Mouse (Mus musculus) adrenal gland (tissue): ENCODE measurements around the gene Xndc1.

Source experiments
- intact Hi-C: fragments of 180-260 bp; cut with DNase I; formaldehyde crosslinking; loops from one replicate; pipeline ENCODE4 v1.15.1; 2025

The Xndc1 gene

GRCm38 (mm10) chr7:102080311-102080710, 15.0 kb downstream of the Xndc1 start:
- intact Hi-C loops: no loop called here

GRCm38 (mm10) chr7:102081784-102082183, 16.5 kb downstream of the Xndc1 start:
- intact Hi-C loops: no loop called here

DNA sequence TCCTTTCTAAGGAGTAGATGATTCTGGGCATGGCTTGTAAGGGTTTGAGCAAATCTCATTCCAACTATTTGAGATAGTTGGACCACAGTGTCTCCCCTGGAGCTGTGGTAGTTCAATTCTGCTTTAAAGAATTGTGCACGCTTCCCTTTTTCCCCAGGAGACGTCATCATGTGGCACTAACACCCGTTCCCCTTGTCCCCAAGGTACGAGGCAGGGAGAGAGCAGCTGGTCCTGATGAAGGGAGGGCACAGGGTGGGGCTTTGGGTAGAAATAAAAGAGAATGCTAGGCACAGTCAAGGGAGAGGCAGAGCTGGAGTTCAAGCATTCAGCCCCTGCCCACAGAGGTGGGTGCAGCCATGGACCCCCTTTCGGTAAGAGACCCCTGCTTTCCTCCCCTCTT, 17.5 kb downstream of the Xndc1 start, which contains the start of gene Trpc2:
Gene Trpc2 (plus strand): TSS at position 301 of the 400 bp plus-strand sequence.
- intact Hi-C loops: no loop called here

DNA sequence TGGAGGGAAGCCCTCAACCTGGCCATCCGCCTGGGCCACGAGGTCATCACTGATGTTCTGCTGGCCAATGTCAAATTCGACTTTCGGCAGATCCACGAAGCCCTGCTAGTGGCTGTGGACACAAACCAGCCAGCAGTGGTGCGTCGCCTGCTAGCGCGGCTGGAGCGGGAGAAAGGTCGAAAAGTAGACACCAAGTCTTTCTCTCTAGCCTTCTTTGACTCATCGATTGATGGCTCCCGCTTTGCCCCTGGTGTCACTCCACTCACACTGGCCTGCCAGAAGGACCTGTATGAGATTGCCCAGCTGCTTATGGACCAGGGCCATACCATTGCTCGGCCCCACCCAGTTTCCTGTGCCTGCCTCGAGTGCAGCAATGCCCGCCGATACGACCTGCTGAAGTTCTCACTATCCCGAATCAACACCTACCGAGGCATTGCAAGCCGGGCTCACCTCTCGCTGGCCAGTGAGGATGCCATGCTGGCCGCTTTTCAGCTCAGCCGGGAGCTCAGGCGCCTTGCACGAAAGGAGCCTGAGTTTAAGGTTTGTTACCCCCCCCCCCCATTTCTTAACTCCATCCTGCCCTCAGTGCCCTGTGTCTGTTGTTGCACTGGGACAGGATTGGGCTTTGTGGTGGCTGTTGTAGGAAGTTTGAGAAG, 18.9 kb downstream of the Xndc1 start:
- intact Hi-C loops: no loop called here

DNA sequence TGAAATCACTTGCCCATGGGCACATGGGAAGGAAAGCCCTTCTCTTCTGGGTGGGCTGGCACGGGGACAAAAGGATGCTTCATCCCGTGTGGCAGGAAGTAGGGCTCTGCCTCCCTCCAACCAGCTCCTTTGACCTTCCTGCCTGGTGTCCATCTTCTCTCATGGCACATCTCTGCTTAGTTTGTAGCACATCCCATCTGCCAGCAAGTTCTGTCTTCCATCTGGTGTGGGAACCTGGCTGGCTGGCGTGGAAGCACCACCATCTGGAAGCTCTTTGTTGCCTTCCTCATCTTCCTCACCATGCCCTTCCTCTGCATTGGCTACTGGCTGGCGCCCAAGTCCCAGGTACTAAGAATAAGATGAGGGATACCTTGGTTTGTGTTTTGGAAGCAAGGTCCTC, 22.0 kb downstream of the Xndc1 start:
- intact Hi-C loops: no loop called here

- intact Hi-C loops: no loop called here
These were observed 34.7 kb downstream of the Xndc1 start for GRCm38 (mm10) chr7:102099760-102100661.

DNA sequence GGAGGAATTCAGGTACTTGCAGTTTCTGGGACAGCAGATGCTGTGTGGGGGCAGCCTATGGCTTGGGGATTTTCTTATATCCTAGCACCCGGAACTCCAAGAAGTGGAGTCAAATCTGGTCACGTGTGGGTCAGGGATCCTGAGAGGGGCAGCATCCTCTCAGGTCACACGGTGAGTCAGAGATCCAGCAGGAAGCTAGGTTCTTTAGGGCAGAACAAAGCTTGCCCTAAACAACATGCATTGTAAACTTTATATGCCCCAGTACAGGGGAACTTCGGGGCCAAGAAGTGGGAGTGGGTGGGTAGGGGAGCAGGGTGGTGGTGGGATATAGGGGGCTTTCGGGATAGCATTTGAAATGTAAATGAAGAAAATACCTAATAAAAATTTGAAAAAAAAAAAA, 35.6 kb downstream of the Xndc1 start:
- intact Hi-C loops: no loop called here

GRCm38 (mm10) chr7:102101487-102101886, 36.2 kb downstream of the Xndc1 start, which contains the start of gene Art1:
TSS of gene Art1 (plus strand) at chr7:102101743.
- intact Hi-C loops: no loop called here

DNA sequence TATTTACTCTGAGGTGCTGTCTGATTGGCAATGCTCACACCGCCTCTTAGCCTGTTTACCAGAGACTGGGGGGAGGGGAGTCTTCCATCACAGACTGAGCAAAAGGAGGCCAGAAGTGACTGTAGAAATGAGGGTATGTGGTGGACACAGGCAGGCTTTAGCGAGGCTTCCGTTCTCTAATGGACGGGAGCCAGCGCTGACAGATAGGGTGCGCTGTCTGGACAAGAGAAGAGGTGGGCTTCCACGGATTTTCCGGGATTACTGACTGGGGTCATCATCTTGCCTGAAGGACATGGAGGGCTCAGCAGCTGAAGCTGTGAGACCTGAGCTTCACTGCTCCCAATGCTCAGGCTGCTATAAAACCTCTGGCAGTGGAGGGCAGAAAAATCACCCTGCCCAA, 36.9 kb downstream of the Xndc1 start:
- intact Hi-C loops: no loop called here

- intact Hi-C loops: no loop called here
These were observed 37.4 kb downstream of the Xndc1 start for GRCm38 (mm10) chr7:102102696-102103095.

GRCm38 (mm10) chr7:102103555-102103954, 38.2 kb downstream of the Xndc1 start:
- intact Hi-C loops: no loop called here

DNA sequence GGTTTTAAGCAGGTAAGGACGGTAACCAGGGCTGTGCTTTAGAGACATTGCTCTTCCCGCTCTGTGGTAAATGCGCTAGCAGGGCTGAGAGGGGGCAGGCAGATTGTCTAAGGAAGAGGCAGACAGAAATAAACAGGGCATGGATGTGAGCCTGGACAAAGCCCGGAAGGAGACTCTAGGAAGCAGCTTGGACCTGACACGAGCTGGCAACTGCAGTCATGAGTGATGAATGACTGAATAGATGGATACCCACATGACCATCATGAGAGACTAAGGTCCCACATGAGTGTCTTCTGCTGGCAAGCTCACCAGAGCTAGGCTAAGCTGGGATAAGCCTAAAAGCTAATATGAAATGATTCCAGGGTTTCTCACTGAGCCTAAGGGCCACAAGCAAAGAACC, 38.8 kb downstream of the Xndc1 start:
- intact Hi-C loops: no loop called here

DNA sequence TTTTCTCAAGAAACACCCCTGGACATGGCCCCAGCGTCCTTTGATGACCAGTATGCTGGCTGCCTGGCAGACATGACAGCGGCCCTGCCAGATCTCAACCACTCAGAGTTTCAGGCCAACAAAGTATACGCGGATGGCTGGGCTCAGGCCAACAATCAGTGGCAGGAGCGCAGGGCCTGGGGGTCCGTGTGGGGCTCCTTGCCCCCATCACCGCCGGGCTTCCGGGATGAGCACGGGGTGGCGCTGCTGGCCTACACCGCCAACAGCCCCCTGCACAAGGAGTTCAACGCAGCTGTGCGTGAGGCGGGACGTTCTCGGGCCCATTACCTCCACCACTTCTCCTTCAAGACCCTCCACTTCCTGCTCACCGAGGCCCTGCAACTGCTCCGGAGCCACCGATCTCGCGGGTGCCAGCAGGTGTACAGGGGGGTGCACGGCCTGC, 41.4 kb downstream of the Xndc1 start:
- intact Hi-C loops: no loop called here

GRCm38 (mm10) chr7:102108206-102108605, 42.9 kb downstream of the Xndc1 start:
- intact Hi-C loops: no loop called here

- intact Hi-C loops: no loop called here
These were observed 43.9 kb downstream of the Xndc1 start, which contains the start of gene Art5 for GRCm38 (mm10) chr7:102109171-102109570. TSS of gene Art5 (minus strand) at chr7:102109489.

- intact Hi-C loops: no loop called here
These were observed 44.4 kb downstream of the Xndc1 start for GRCm38 (mm10) chr7:102109746-102110145.

- intact Hi-C loops: no loop called here
These were observed 47.9 kb downstream of the Xndc1 start for GRCm38 (mm10) chr7:102113151-102113729.

- intact Hi-C loops: no loop called here
These were observed 51.4 kb downstream of the Xndc1 start, which contains the start of gene Chrna10 for GRCm38 (mm10) chr7:102116579-102117331. TSS of gene Chrna10 (minus strand) at chr7:102116828.

DNA sequence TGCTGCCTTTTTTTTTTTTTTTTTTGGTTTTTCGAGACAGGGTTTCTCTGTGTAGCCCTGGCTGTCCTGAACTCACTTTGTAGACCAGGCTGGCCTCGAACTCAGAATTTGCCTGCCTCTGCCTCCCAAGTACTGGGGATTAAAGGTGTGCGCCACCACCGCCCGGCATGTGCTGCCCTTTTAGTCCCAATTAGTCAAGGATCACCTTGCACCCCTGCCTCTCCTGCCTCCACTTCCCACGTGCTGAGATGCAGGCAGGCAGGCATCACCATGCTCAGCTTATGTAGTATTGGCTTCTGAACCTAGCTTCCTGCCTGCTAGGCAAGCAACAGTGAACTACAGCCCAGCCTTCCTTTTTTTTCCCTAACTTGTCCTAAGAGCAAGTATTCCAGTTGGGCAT, 52.1 kb downstream of the Xndc1 start:
- intact Hi-C loops: no loop called here

DNA sequence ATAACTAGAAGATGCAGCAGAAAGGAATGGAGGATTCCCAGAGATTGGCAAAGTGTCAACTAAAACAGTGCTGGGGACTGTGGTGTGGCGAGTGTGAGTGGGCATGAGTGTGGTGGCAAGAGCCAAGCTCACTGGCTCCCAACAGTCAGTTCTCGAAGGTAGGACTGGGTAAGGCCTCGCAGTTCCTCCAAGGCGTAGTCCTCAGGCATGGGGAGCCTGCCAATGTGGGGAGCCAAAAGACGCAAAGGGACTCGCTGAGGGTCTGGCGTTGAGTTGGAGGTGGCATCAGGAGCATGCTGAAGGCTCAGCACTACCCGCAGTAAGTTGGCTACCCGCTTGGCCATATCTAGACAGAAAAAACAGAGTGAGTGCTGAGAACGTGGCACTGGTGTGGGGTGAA, 55.0 kb downstream of the Xndc1 start:
- intact Hi-C loops: no loop called here

DNA sequence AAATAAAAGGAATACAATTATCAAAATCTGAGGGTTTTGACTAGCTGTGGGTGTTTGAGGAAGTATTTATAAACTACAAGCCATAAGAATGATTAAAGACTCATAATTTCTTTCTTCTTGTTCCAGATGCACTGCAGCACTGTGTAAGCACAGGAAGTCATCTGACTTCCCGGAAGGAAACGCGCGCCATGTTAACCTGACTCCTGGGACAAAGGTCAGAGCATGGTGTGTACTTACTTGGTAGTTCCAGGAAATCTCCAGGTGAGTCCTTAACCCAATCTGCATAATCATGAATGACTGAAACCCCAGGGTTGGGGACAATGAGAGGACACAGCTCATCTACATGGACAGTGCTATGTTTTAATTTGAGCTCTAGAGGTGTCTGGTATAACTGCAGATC, 67.1 kb downstream of the Xndc1 start:
- intact Hi-C loops: no loop called here
